Mouse (Mus musculus): ENCODE measurements around the gene Palld. TPM values are rescaled to one million over a fixed set of nuclear protein-coding genes. Genes with fewer than 3 reads are reported as not detected.

The Palld gene
- polyA plus RNA-seq, 1 experiment = 63.6 TPM

GRCm38 (mm10) chr8:61736739-61737243 lies 165.7 kb downstream of the Palld start:
- Histone ChIP-seq H3K9me3 (replicated peaks; ENCODE audit: control insufficient read depth, insufficient read depth, low read length, poor library complexity, severe bottlenecking) (peaks cover 14% of the 10 kb centered on the region), H3K4me1 (ENCODE audit: control insufficient read depth, insufficient read depth, low read length) (no peaks in the 10 kb centered on the region), H3K9ac (ENCODE audit: low read depth, poor library complexity, severe bottlenecking) (no peak overlapping the region), H3K27me3 (ENCODE audit: control insufficient read depth, insufficient read depth, low read length, poor library complexity, severe bottlenecking) (no peaks in the 10 kb centered on the region), H3K4me3 (ENCODE audit: low read depth, low read length) (no peak overlapping the region), H3K36me3 (ENCODE audit: control insufficient read depth, insufficient read depth, low read length, poor library complexity, severe bottlenecking) (no peaks in the 10 kb centered on the region), H3K27ac (ENCODE audit: insufficient read depth, low read length) (no peak overlapping the region)
- TF ChIP-seq EP300 (IDR thresholded peaks at IDR 0.05; ENCODE audit: insufficient read depth, low read depth, low read length) = no peak
- TF ChIP-seq POLR2A (IDR thresholded peaks at IDR 0.05; ENCODE audit: insufficient read depth, low read length) = no peak
- no peak for TF ChIP-seq CTCF (IDR thresholded peaks at IDR 0.05; ENCODE audit: low read depth, low read length)

GRCm38 (mm10) chr8:61736117-61736516 lies 166.4 kb downstream of the Palld start:
- H3K27me3 ChIP-seq (ENCODE audit: control insufficient read depth, insufficient read depth, low read length, poor library complexity, severe bottlenecking) = no peaks in the 10 kb centered on the region
- no peak for TF ChIP-seq POLR2A (IDR thresholded peaks at IDR 0.05; ENCODE audit: insufficient read depth, low read length)
- no peak for TF ChIP-seq EP300 (IDR thresholded peaks at IDR 0.05; ENCODE audit: insufficient read depth, low read depth, low read length)
- no peak for TF ChIP-seq CTCF (IDR thresholded peaks at IDR 0.05; ENCODE audit: low read depth, low read length)
- no peak overlapping the region for H3K27ac ChIP-seq (ENCODE audit: insufficient read depth, low read length)
- H3K36me3 ChIP-seq (ENCODE audit: control insufficient read depth, insufficient read depth, low read length, poor library complexity, severe bottlenecking) = no peaks in the 10 kb centered on the region
- peaks cover 14% of the 10 kb centered on the region for H3K9me3 ChIP-seq (replicated peaks; ENCODE audit: control insufficient read depth, insufficient read depth, low read length, poor library complexity, severe bottlenecking)
- no peak overlapping the region for H3K4me3 ChIP-seq (ENCODE audit: low read depth, low read length)
- H3K4me1 ChIP-seq (ENCODE audit: control insufficient read depth, insufficient read depth, low read length) = no peaks in the 10 kb centered on the region
- no peak overlapping the region for H3K9ac ChIP-seq (ENCODE audit: low read depth, poor library complexity, severe bottlenecking)

GRCm38 (mm10) chr8:61734164-61734563 lies 168.3 kb downstream of the Palld start:
- Histone ChIP-seq H3K9ac (ENCODE audit: low read depth, poor library complexity, severe bottlenecking) (no peak overlapping the region), H3K9me3 (replicated peaks; ENCODE audit: control insufficient read depth, insufficient read depth, low read length, poor library complexity, severe bottlenecking) (peaks cover 10% of the 10 kb centered on the region), H3K27ac (ENCODE audit: insufficient read depth, low read length) (no peak overlapping the region), H3K4me1 (ENCODE audit: control insufficient read depth, insufficient read depth, low read length) (no peaks in the 10 kb centered on the region), H3K36me3 (ENCODE audit: control insufficient read depth, insufficient read depth, low read length, poor library complexity, severe bottlenecking) (no peaks in the 10 kb centered on the region), H3K27me3 (ENCODE audit: control insufficient read depth, insufficient read depth, low read length, poor library complexity, severe bottlenecking) (no peaks in the 10 kb centered on the region), H3K4me3 (ENCODE audit: low read depth, low read length) (no peak overlapping the region)
- TF ChIP-seq CTCF (IDR thresholded peaks at IDR 0.05; ENCODE audit: low read depth, low read length) (no peak), POLR2A (IDR thresholded peaks at IDR 0.05; ENCODE audit: insufficient read depth, low read length) (no peak), EP300 (IDR thresholded peaks at IDR 0.05; ENCODE audit: insufficient read depth, low read depth, low read length) (no peak)

DNA sequence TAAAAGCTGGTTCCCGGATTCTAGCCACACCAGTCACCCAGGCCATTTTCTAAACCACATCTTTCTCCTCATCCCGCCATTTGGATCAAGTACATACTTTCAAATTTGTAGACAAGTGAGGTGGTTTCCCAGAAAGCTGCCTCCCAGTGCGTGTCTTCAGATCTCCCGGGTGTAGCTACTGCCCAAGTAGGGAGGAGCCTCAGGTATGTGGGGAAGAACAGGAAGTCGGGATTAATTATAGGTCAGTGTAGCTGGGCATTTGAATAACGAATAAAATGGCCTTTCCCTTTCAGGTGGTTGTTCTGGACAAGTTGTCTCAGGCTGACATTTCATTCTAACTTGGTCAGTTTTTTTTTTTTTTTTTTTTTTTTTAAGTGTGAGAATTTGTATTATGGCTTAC lies 170.3 kb downstream of the Palld start:
- H3K9ac ChIP-seq (ENCODE audit: low read depth, poor library complexity, severe bottlenecking) = no peak overlapping the region
- H3K9me3 ChIP-seq (replicated peaks; ENCODE audit: control insufficient read depth, insufficient read depth, low read length, poor library complexity, severe bottlenecking) = no peaks in the 10 kb centered on the region
- no peaks in the 10 kb centered on the region for H3K27me3 ChIP-seq (ENCODE audit: control insufficient read depth, insufficient read depth, low read length, poor library complexity, severe bottlenecking)
- TF ChIP-seq POLR2A (IDR thresholded peaks at IDR 0.05; ENCODE audit: insufficient read depth, low read length) (no peak), CTCF (IDR thresholded peaks at IDR 0.05; ENCODE audit: low read depth, low read length) (no peak), EP300 (IDR thresholded peaks at IDR 0.05; ENCODE audit: insufficient read depth, low read depth, low read length) (no peak)
- H3K4me1 ChIP-seq (ENCODE audit: control insufficient read depth, insufficient read depth, low read length) = no peaks in the 10 kb centered on the region
- no peak overlapping the region for H3K27ac ChIP-seq (ENCODE audit: insufficient read depth, low read length)
- no peak overlapping the region for H3K4me3 ChIP-seq (ENCODE audit: low read depth, low read length)
- no peaks in the 10 kb centered on the region for H3K36me3 ChIP-seq (ENCODE audit: control insufficient read depth, insufficient read depth, low read length, poor library complexity, severe bottlenecking)

- H3K27ac ChIP-seq (ENCODE audit: insufficient read depth, low read length) = no peak overlapping the region
- H3K4me3 ChIP-seq (ENCODE audit: low read depth, low read length) = no peak overlapping the region
- H3K27me3 ChIP-seq (ENCODE audit: control insufficient read depth, insufficient read depth, low read length, poor library complexity, severe bottlenecking) = no peaks in the 10 kb centered on the region
- no peaks in the 10 kb centered on the region for H3K9me3 ChIP-seq (replicated peaks; ENCODE audit: control insufficient read depth, insufficient read depth, low read length, poor library complexity, severe bottlenecking)
- H3K36me3 ChIP-seq (ENCODE audit: control insufficient read depth, insufficient read depth, low read length, poor library complexity, severe bottlenecking) = no peaks in the 10 kb centered on the region
- H3K4me1 ChIP-seq (ENCODE audit: control insufficient read depth, insufficient read depth, low read length) = no peaks in the 10 kb centered on the region
- H3K9ac ChIP-seq (ENCODE audit: low read depth, poor library complexity, severe bottlenecking) = no peak overlapping the region
- no peak for TF ChIP-seq CTCF (IDR thresholded peaks at IDR 0.05; ENCODE audit: low read depth, low read length)
- TF ChIP-seq EP300 (IDR thresholded peaks at IDR 0.05; ENCODE audit: insufficient read depth, low read depth, low read length) = no peak
- no peak for TF ChIP-seq POLR2A (IDR thresholded peaks at IDR 0.05; ENCODE audit: insufficient read depth, low read length)
Measured at GRCm38 (mm10) chr8:61731306-61732088, 171.0 kb downstream of the Palld start.

DNA sequence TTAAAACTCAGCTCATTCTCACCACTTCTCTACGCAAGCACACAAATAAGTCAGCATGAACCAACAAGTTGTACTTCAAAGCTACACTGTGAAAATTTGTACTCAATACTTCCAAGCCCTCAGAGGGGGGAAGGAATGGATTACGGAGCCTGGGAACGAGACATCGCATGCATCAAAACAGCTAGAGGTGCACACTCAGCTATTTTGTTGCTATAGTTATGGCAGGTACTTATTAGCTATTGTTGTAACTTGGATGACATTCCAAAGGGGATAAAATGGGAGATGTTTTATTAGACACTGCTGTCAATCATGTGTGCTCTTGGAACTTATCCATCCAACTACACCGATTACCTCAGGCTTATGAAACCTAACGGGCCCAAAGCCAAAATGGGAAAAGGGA lies 171.8 kb downstream of the Palld start:
- Histone ChIP-seq H3K4me3 (ENCODE audit: low read depth, low read length) (no peak overlapping the region), H3K4me1 (ENCODE audit: control insufficient read depth, insufficient read depth, low read length) (no peaks in the 10 kb centered on the region), H3K27me3 (ENCODE audit: control insufficient read depth, insufficient read depth, low read length, poor library complexity, severe bottlenecking) (no peaks in the 10 kb centered on the region), H3K9me3 (replicated peaks; ENCODE audit: control insufficient read depth, insufficient read depth, low read length, poor library complexity, severe bottlenecking) (no peaks in the 10 kb centered on the region), H3K27ac (ENCODE audit: insufficient read depth, low read length) (no peak overlapping the region), H3K9ac (ENCODE audit: low read depth, poor library complexity, severe bottlenecking) (no peak overlapping the region), H3K36me3 (ENCODE audit: control insufficient read depth, insufficient read depth, low read length, poor library complexity, severe bottlenecking) (no peaks in the 10 kb centered on the region)
- no peak for TF ChIP-seq CTCF (IDR thresholded peaks at IDR 0.05; ENCODE audit: low read depth, low read length)
- TF ChIP-seq EP300 (IDR thresholded peaks at IDR 0.05; ENCODE audit: insufficient read depth, low read depth, low read length) = no peak

Data from ES-Bruce4 (cell line).